Mouse (Mus musculus) liver, adult 2 months (tissue): ENCODE results near the gene Catsperz. TPM values are rescaled to one million over a fixed set of nuclear protein-coding genes. Genes with fewer than 3 reads are reported as not detected.

ENCODE experiments used
- DNase-seq: peaks from one replicate; pipeline ENCODE4 v3.0.0-alpha.2; 2011; ENCODE audit warnings: low read depth, low spot score; ENCODE audit errors: extremely low read depth
- H3K27ac ChIP-seq: fragments of 200-500 bp; replicated peaks from 2 replicates; pipeline ENCODE4 v1.5.1; 2012; ENCODE audit warnings: low read depth, mild to moderate bottlenecking, control low read depth, inconsistent platforms, low read length; ENCODE audit not compliant: insufficient read depth
- H3K27me3 ChIP-seq: fragments of 200-500 bp; 2 replicates; pipeline ENCODE4 v1.6.1; 2012; ENCODE audit warnings: mild to moderate bottlenecking, moderate library complexity, low read length, inconsistent platforms; ENCODE audit not compliant: control insufficient read depth, insufficient read depth
- H3K36me3 ChIP-seq: fragments of 200-500 bp; 2 replicates; pipeline ENCODE4 v1.6.1; 2012; ENCODE audit warnings: low read length, inconsistent platforms; ENCODE audit not compliant: control insufficient read depth, insufficient read depth
- H3K4me1 ChIP-seq: fragments of 200-500 bp; 2 replicates; pipeline ENCODE4 v1.6.1; 2011; ENCODE audit warnings: low read length; ENCODE audit not compliant: control insufficient read depth, insufficient read depth
- H3K4me3 ChIP-seq: fragments of 200-500 bp; 2 replicates; pipeline ENCODE4 v1.5.1; 2011; ENCODE audit warnings: low read depth, mild to moderate bottlenecking, control low read depth, low read length, moderate library complexity; ENCODE audit not compliant: insufficient read depth
- H3K79me2 ChIP-seq: fragments of 200-500 bp; 2 replicates; pipeline ENCODE4 v1.6.1; 2012; ENCODE audit warnings: inconsistent platforms, mild to moderate bottlenecking, low read length, moderate library complexity; ENCODE audit not compliant: control insufficient read depth, insufficient read depth
- H3K9ac ChIP-seq: fragments of 200-500 bp; 2 replicates; pipeline ENCODE4 v1.6.1; 2012; ENCODE audit warnings: low read depth, mild to moderate bottlenecking, control low read depth, inconsistent platforms, low read length
- CTCF ChIP-seq: fragments of 200-500 bp; IDR thresholded peaks from 2 replicates; pipeline ENCODE4 v1.5.1; 2011; ENCODE audit warnings: low read depth, low read length, control low read depth
- POLR2A ChIP-seq: fragments of 200-500 bp; IDR thresholded peaks from 2 replicates; pipeline ENCODE4 v1.6.1; 2011; ENCODE audit warnings: low read length, control low read depth; ENCODE audit not compliant: insufficient read depth; ENCODE audit errors: extremely low read depth
- WGBS: fragments of 180-500 bp; shearing (Covaris S2); methylation state at CpG from one replicate; pipeline ENCODE4 v1.1.7; 2018; 5-methylcytosine and 5-hydroxymethylcytosine counted together
- polyA plus RNA-seq: library from polyadenylated mRNA; depleted of rRNA; stranded (reverse); fragments of >200 nt; gene quantifications from 2 replicates; pipeline ENCODE4 v1.2.3, GENCODE M21; 2012
- total RNA-seq: library from RNA; depleted of rRNA; stranded (reverse); fragments of >200 nt; gene quantifications from 2 replicates; pipeline ENCODE4 v1.2.3, GENCODE M21; 2014

Gene Catsperz
- total and polyA plus RNA-seq, 2 experiments: not detected

DNA sequence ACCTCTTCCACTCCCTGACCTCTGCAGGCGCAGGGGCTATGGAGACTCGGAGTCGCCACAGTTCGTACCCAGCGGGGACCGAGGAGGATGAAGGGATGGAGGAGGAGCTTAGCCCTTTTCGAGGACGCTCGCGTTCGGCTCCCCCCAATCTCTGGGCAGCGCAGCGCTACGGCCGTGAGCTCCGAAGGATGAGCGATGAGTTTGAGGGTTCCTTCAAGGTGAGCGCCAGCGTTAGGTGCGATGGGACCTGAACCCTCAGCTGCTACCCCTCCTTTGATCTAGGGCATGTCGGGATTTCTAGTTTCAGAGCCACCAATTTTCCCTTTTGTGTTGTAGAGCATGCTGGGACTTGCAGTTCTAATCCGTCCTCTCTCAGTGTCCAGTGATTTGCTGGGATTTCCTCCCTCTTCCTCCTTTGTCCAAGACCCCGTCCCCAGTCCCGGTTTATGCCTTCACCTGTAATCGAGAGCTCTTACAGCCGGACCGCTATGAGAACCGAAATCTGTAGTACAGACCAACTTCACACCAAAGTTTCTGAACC lies 25.5 kb upstream of the Catsperz start:
- TF ChIP-seq POLR2A: 0 out of 2 replicates have a peak, but pooled peaks have one; percentile 46
- no peak for TF ChIP-seq CTCF
- Histone ChIP-seq H3K27ac (peak overlapping the region; percentile 77), H3K9ac (peak overlapping the region; percentile 74), H3K27me3 (no peaks in the 10 kb centered on the region), H3K79me2 (no peaks in the 10 kb centered on the region), H3K36me3 (no peaks in the 10 kb centered on the region), H3K4me1 (peaks cover 11% of the 10 kb centered on the region), H3K4me3 (peak overlapping the region; percentile 72)
- DNase-seq: peak; percentile 72
- under 1% methylated on average over 28 of the region's 28 CpGs for WGBS

DNA sequence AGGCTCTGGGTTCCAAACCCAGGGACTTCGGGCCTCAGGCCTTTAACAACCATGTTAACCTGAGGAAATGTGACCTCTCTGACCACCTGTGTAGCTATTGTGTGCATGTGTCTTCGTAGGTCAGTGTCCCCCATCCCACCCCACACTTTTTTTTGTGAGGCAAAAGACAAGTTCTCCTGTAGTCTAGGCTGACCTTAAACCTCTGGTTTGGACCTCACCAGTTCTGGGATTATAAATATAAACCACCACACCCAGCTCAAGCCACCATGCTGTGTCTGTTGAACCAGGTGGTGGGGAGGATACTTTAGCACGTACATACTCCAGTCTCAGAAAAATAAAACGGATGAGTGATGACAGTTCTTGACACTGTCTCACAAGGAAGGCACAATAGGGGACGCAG lies 24.8 kb upstream of the Catsperz start:
- TF ChIP-seq POLR2A (no peak), CTCF (no peak)
- no peaks in the 10 kb centered on the region for H3K79me2 ChIP-seq
- peaks cover 11% of the 10 kb centered on the region for H3K4me1 ChIP-seq
- no peaks in the 10 kb centered on the region for H3K36me3 ChIP-seq
- no peaks in the 10 kb centered on the region for H3K27me3 ChIP-seq
- H3K4me3 ChIP-seq: no peak overlapping the region
- 68% methylated on average over 5 of the region's 5 CpGs for WGBS
- no peak overlapping the region for H3K9ac ChIP-seq
- DNase-seq: no peak
- no peak overlapping the region for H3K27ac ChIP-seq

DNA sequence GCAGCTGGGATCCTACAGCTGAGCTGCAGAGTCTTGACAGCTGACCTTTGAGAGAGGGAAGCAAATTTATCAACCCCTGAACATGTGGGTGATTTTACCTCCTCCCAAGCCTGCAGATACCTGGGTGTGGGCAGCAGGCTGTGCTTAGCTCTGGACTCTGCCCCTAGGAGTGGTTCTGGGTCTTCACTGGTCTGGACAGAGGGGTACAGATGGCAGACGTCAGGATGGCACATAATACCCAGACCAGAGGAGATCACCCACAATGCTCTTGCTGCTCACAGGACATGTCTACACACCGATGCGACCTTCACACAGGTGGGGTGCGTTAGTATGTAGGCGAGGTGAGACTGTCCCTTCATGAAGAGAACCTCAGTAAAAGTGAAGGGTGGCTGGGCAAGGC lies 24.4 kb upstream of the Catsperz start:
- TF ChIP-seq CTCF (no peak), POLR2A (no peak)
- WGBS: 93% methylated on average over 5 of the region's 5 CpGs
- H3K27me3 ChIP-seq: no peaks in the 10 kb centered on the region
- no peaks in the 10 kb centered on the region for H3K79me2 ChIP-seq
- no peak overlapping the region for H3K4me3 ChIP-seq
- no peaks in the 10 kb centered on the region for H3K36me3 ChIP-seq
- peaks cover 11% of the 10 kb centered on the region for H3K4me1 ChIP-seq
- no peak overlapping the region for H3K27ac ChIP-seq
- DNase-seq: no peak
- H3K9ac ChIP-seq: no peak overlapping the region

DNA sequence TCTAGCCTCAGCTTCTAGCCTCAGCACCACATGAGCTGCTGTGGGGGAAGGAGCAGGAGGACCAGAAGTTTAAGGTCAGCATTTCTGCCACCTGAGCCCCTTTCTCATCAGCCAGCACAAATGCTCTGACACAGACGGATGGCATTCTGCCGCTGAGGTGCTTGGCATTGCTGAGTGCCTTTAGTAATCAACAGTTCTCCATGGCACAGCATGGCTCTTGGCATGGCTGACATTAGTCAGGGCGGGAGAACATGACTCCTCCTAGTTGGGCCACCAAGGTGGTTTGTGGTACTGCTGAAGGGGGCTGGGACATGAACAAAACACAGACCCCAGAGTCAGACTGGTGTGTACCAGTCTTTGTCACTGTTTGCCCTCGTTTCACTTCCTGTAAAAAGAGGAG lies 23.0 kb upstream of the Catsperz start:
- WGBS: 86% methylated on average over 4 of the region's 4 CpGs
- H3K36me3 ChIP-seq: no peaks in the 10 kb centered on the region
- 0 out of 2 replicates have a peak, but pooled peaks cover 2% of the 10 kb centered on the region for H3K79me2 ChIP-seq
- no peak overlapping the region for H3K9ac ChIP-seq
- no peak for DNase-seq
- no peaks in the 10 kb centered on the region for H3K27me3 ChIP-seq
- TF ChIP-seq CTCF: no peak
- no peak for TF ChIP-seq POLR2A
- H3K4me3 ChIP-seq: no peak overlapping the region
- H3K4me1 ChIP-seq: peaks cover 6% of the 10 kb centered on the region
- no peak overlapping the region for H3K27ac ChIP-seq

DNA sequence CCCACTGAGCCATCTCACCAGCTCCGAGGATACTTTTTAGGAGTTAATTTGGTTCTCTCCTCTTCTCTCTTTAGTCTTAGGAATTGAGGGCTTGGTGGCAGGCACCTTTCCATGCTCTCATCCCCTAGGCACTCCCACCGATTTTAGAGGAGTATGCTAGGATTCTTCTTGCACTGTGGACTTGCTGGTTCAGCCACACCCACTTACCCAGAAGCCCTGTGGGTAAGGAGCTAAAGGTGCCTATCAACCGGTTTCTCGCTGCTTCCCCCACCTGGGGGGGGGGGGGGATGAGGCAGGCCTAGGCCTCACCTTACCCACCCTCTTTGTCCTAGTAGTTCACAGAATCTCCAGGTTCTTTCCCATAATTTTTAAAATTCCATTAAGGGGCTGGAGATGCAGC lies 22.6 kb upstream of the Catsperz start:
- TF ChIP-seq CTCF: no peak
- TF ChIP-seq POLR2A: no peak
- Histone ChIP-seq H3K79me2 (peaks cover 5% of the 10 kb centered on the region), H3K36me3 (no peaks in the 10 kb centered on the region), H3K27ac (no peak overlapping the region), H3K4me1 (peaks cover 4% of the 10 kb centered on the region; the same call in 1 of the 2 replicates), H3K4me3 (no peak overlapping the region), H3K9ac (no peak overlapping the region), H3K27me3 (no peaks in the 10 kb centered on the region)
- WGBS: 77% methylated on average over 4 of the region's 4 CpGs
- DNase-seq: no peak

DNA sequence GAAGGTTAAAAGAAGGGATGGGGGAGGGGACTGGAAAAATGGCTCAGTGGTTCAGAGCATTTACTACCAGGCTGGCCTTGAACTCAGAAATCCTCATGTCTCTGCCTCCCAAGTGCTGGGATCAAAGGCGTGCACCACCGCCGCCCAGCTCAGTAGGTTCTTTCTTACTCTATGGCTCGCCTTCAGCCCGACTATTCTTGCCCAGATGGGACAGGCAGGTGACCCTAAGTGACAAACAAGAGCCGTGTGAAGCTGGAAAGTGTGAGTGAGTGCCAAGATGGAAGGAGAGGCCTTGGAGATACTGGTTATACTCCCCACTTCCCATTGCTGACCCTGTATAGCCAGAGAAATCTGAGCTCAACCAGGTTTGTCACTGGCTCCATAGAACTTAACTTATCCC lies 18.5 kb upstream of the Catsperz start:
- Histone ChIP-seq H3K27me3 (no peaks in the 10 kb centered on the region), H3K4me3 (no peak overlapping the region), H3K36me3 (no peaks in the 10 kb centered on the region), H3K4me1 (peaks cover 11% of the 10 kb centered on the region), H3K27ac (no peak overlapping the region), H3K79me2 (peaks cover 8% of the 10 kb centered on the region), H3K9ac (no peak overlapping the region)
- WGBS: 98% methylated on average over 6 of the region's 6 CpGs
- DNase-seq: no peak
- no peak for TF ChIP-seq POLR2A
- TF ChIP-seq CTCF: no peak
